Mouse (Mus musculus) intestine, postnatal 0 days (tissue): Measurements from ENCODE around the gene Klf15. TPM values are rescaled to one million over a fixed set of nuclear protein-coding genes. Genes with fewer than 3 reads are reported as not detected.

Source experiments
- ATAC-seq: fragments of 200-750 bp; cut with Nextera tagmentation; 2 replicates; pipeline ENCODE4 v1.8.0; 2017; ENCODE audit warnings: mild to moderate bottlenecking, moderate TSS enrichment, moderate library complexity
- H3K27ac ChIP-seq: fragments of 300-500 bp; sonication (generic); 2 replicates; pipeline ENCODE4 v1.5.1; 2014; ENCODE audit warnings: mild to moderate bottlenecking, low read depth, low read length, moderate library complexity
- H3K27me3 ChIP-seq: fragments of 300-500 bp; sonication (generic); replicated peaks from 2 replicates; pipeline ENCODE4 v1.6.1; 2014; ENCODE audit warnings: low read length, mixed read lengths; ENCODE audit not compliant: control insufficient read depth, insufficient read depth
- H3K36me3 ChIP-seq: fragments of 300-500 bp; sonication (generic); 2 replicates; pipeline ENCODE4 v1.6.1; 2014; ENCODE audit warnings: mild to moderate bottlenecking, moderate library complexity; ENCODE audit not compliant: control insufficient read depth, insufficient read depth
- H3K4me1 ChIP-seq: fragments of 300-500 bp; sonication (generic); replicated peaks from 2 replicates; pipeline ENCODE4 v1.6.1; 2014; ENCODE audit warnings: antibody characterized with exemption, low read length, mixed read lengths; ENCODE audit not compliant: control insufficient read depth, insufficient read depth
- H3K4me2 ChIP-seq: fragments of 300-500 bp; sonication (generic); replicated peaks from 2 replicates; pipeline ENCODE4 v1.6.1; 2014; ENCODE audit warnings: low read depth, mild to moderate bottlenecking, moderate library complexity
- H3K4me3 ChIP-seq: fragments of 300-500 bp; sonication (generic); 2 replicates; pipeline ENCODE4 v1.5.1; 2014; ENCODE audit warnings: low read depth, low read length
- H3K9ac ChIP-seq: fragments of 300-500 bp; sonication (generic); 2 replicates; pipeline ENCODE4 v1.6.1; 2014; ENCODE audit warnings: mild to moderate bottlenecking, low read depth, low read length
- H3K9me3 ChIP-seq: fragments of 300-500 bp; sonication (generic); 2 replicates; pipeline ENCODE4 v1.6.1; 2016; ENCODE audit warnings: mixed run types; ENCODE audit not compliant: control insufficient read depth
- CTCF ChIP-seq: sonication (generic); IDR thresholded peaks from 2 replicates; pipeline ENCODE4 v1.5.1; 2016; ENCODE audit warnings: low read depth, mild to moderate bottlenecking, control low read depth, antibody characterized with exemption, moderate library complexity
- WGBS: fragments of 180-500 bp; shearing (Covaris S2); extraction: QIAGEN DNeasy Blood & Tissue Kit; methylation state at CpG from one replicate; pipeline ENCODE4 v1.1.7; 2014; 5-methylcytosine and 5-hydroxymethylcytosine counted together
- polyA plus RNA-seq: library from polyadenylated mRNA; unstranded; fragments of >200 nt; fragmentation: Nextera tagmentation; extraction: Ambion mirVana; gene quantifications from 2 replicates; pipeline ENCODE4 v1.2.1, GENCODE M21; 2015

The Klf15 gene
- 0.51 and 0.86 TPM in 2 replicates for polyA plus RNA-seq

DNA sequence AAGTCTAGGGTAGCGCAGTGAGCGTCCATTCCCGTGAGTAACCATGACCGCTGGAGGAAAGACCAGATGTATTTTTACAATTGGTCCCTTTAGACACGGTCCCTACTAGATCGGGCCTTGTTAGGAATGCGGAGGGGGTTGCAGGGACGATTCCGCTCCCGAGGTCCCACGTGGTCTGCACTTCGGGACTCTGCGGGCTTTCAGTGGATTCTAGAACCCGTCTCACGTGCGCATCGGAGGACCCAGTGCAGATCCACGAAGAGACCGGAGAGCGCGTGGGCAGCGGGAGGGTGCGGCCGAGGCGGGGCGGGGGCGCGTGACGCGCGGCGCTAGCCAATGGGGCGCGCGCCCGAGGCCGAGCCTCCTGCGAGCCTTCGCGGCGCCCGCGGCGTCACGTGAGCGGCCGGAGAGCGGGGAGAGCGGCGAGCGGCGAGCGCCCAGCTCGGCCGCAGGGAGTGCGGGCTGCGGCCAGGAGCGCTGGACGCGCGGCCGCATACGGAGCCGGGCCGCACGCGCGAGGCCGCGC lies at the start of gene Klf15:
TSS of gene Klf15 (plus strand) at position 396 of the 526 bp plus-strand sequence.
- no peaks in the 10 kb centered on the region for H3K9me3 ChIP-seq
- under 1% methylated on average over 67 of the region's 70 CpGs for WGBS
- H3K27ac ChIP-seq, result no peak within 1 kb of the TSS
- ATAC-seq, result peak; percentile 61
- H3K4me1 ChIP-seq, result no peaks in the 10 kb centered on the region
- no peaks in the 10 kb centered on the region for H3K36me3 ChIP-seq
- H3K4me3 ChIP-seq, result peak within 1 kb of the TSS; percentile 60
- H3K4me2 ChIP-seq, result peak within 1 kb of the TSS; percentile 99
- peak within 1 kb of the TSS; percentile 48 for H3K9ac ChIP-seq
- H3K27me3 ChIP-seq, result peaks cover 21% of the 10 kb centered on the region
- TF ChIP-seq CTCF, result no peak

DNA sequence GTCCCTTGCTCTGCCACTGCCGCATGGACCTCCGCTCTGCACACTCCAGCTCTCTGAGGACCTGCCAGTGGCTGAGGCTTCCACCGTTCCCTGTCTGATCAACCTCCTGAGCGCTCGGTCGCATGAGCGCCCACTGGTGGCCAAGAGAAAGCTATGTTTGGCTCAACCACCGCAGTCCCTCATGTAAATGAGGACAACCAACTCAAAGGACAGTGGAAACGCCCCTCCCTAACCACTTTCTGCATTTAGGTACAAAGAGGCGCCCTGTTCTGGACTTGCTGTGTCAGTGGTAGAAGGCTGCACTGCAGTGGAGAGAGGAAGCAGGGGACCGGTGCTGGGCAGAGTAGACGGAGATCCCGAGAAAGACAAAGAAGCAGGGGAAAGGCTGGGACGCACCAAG lies 39.8 kb upstream of the Klf15 start:
- no peak overlapping the region for H3K4me3 ChIP-seq
- peak; percentile 96 for TF ChIP-seq CTCF
- 11% methylated on average over 14 of the region's 14 CpGs for WGBS
- H3K27me3 ChIP-seq, result no peaks in the 10 kb centered on the region
- H3K27ac ChIP-seq, result no peak overlapping the region
- H3K4me1 ChIP-seq, result no peaks in the 10 kb centered on the region
- peak overlapping the region; percentile 56 for H3K4me2 ChIP-seq
- H3K9me3 ChIP-seq, result no peaks in the 10 kb centered on the region
- no peaks in the 10 kb centered on the region for H3K36me3 ChIP-seq
- ATAC-seq, result peak; percentile 65
- H3K9ac ChIP-seq, result no peak overlapping the region

DNA sequence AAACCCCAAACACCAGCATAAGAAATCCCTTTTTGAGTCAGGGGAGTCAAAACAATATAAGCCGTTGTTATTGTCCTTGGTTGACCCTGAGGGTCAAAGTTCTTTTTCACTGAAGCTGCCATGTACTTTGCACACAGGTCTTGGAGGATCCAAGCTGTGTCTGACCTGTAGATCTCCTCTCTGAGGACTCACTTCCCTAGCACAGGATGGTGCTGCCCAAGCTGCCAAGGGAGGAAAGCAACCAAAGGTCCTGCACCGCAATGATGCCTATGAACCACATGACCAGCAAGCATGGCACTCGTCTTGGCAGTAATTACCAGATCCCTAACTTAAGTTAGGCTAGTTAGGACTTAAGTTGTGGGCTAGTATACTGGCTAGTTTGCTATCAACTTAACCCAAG lies 37.0 kb upstream of the Klf15 start:
- no peak for ATAC-seq
- Histone ChIP-seq H3K27ac (no peak overlapping the region), H3K4me1 (no peaks in the 10 kb centered on the region), H3K9me3 (no peaks in the 10 kb centered on the region), H3K36me3 (no peaks in the 10 kb centered on the region), H3K4me2 (no peak overlapping the region), H3K9ac (no peak overlapping the region), H3K4me3 (no peak overlapping the region), H3K27me3 (no peaks in the 10 kb centered on the region; the same call in 1 of the 2 replicates)
- 83% methylated on average over 3 of the region's 3 CpGs for WGBS
- TF ChIP-seq CTCF, result no peak

DNA sequence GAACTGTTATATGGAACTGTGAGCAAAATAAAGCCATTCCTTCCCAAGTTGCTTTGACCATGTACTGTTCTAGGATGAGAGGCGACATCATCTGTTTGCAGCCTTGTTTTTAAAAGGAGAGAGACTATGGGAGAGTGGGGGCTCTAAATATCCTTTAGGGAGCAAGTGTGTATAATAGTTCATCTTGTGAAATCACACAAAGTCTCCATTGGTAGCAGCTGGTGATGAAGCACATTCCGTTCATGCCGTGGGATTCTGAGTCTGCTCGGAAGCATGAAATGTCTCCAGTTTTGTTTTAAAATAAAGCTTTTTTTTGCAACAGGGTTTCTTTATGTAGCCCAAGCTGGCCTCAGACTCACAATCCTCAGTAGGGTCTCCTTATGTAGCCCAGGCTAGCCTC lies 36.4 kb upstream of the Klf15 start:
- 74% methylated on average over 4 of the region's 4 CpGs for WGBS
- no peak overlapping the region for H3K9ac ChIP-seq

DNA sequence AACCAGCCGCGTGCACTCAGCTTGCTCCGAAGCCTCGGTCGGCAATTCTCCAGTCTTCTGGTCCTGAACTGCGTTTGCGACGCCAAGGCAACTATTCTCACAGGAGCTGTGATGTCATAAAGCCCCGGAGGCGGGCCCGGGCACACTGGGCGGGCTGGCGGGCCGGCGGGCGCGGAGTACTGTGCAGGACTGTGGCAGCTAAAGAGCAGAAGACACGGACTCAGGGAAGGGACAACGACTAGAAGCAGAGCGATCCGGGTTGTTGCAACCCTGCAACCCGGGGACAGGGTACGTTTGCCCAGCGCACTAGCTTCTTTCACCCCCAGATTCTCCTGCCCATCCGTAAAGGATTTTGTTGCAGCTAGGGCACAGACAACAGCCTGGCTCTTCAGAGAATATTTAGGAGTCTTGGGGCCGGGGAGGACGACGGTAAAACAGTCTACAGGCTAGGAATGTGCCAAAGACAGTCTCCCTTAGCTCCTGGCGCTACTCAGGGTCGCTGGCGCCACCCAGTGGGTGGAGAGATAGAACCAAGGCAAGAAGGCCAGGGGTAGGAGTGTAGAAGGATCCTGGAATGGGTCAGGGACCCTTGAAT lies 33.9 kb upstream of the Klf15 start, which contains the start of gene Cfap100:
TSS of gene Cfap100 (minus strand) at position 418 of the 595 bp plus-strand sequence.
- Histone ChIP-seq H3K4me1 (no peaks in the 10 kb centered on the region), H3K27ac (no peak within 1 kb of the TSS), H3K9me3 (no peaks in the 10 kb centered on the region), H3K36me3 (no peaks in the 10 kb centered on the region), H3K4me2 (peak within 1 kb of the TSS; percentile 78), H3K9ac (peak within 1 kb of the TSS; percentile 23; the same call in 1 of the 2 replicates), H3K4me3 (peak within 1 kb of the TSS; percentile 38), H3K27me3 (no peaks in the 10 kb centered on the region; the same call in 1 of the 2 replicates)
- under 1% methylated on average over 31 of the region's 31 CpGs for WGBS
- peak; percentile 82 for TF ChIP-seq CTCF
- ATAC-seq, result peak; percentile 72

More for the DNA sequence above, 36.4 kb upstream of the Klf15 start:
- no peak for ATAC-seq
- Histone ChIP-seq H3K36me3 (no peaks in the 10 kb centered on the region), H3K27ac (no peak overlapping the region), H3K4me3 (no peak overlapping the region), H3K9me3 (no peaks in the 10 kb centered on the region), H3K4me1 (no peaks in the 10 kb centered on the region), H3K4me2 (no peak overlapping the region), H3K27me3 (no peaks in the 10 kb centered on the region; the same call in 1 of the 2 replicates)
- TF ChIP-seq CTCF, result no peak

DNA sequence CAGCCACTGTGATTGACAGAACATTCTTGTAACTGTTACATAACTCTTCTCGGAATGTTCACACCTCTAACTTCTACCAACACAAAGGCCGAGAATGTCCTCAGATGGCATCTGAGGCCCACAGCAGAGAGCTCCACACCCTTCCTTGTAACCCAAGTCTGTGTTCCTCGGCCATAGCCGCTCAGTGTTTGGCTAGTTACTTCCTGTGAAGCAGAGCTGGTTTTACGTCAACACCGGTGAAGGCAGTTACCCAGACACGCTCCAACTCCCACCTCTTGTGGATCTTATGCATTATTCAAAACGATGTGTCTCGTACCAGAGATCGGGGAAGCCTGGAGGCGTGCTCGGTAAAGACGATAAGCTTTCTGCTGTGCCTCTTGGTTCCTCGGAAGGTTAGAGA lies 32.5 kb upstream of the Klf15 start:
- TF ChIP-seq CTCF, result no peak
- Histone ChIP-seq H3K4me2 (no peak overlapping the region), H3K4me1 (no peaks in the 10 kb centered on the region), H3K9me3 (no peaks in the 10 kb centered on the region), H3K9ac (no peak overlapping the region), H3K36me3 (no peaks in the 10 kb centered on the region), H3K27me3 (no peaks in the 10 kb centered on the region; the same call in 1 of the 2 replicates), H3K27ac (no peak overlapping the region), H3K4me3 (no peak overlapping the region)
- WGBS, result 76% methylated on average over 14 of the region's 14 CpGs
- ATAC-seq, result no peak
